Comparison of ENCODE assay signal across 32 mouse cellular contexts in genomic region chr17:44325314-44325713, GRCm38 (mm10).
"Had no signal": no experiment of that assay in that cellular context is flagged by ENCODE, and none has a peak within 500 bp of the region (broad histone marks: within the 10 kb centered on the region; RNA-seq: fewer than 3 reads in every experiment).

No protein-coding gene starts in this region.

- H3K4me1 ChIP-seq: liver, embryonic 12.5 days; liver, embryonic 13.5 days; liver, embryonic 15.5 days; lung, embryonic 15.5 days; megakaryocyte, embryonic 14.5 days had no signal

- H3K4me3 ChIP-seq: limb, embryonic 10.5 days; limb, embryonic 12.5 days; limb, embryonic 13.5 days; limb, embryonic 15.5 days; liver, embryonic 12.5 days; liver, embryonic 13.5 days; liver, embryonic 15.5 days; lung, embryonic 15.5 days; megakaryocyte, embryonic 14.5 days; midbrain, embryonic 10.5 days; midbrain, embryonic 12.5 days; midbrain, embryonic 13.5 days; midbrain, embryonic 15.5 days; myocyte; neural tube, embryonic 12.5 days had no signal

- H3K27ac ChIP-seq: limb, embryonic 10.5 days; limb, embryonic 12.5 days; limb, embryonic 13.5 days; limb, embryonic 15.5 days; liver, embryonic 12.5 days; liver, embryonic 13.5 days; liver, embryonic 14.5 days; liver, embryonic 15.5 days; lung, embryonic 15.5 days; macrophage; midbrain, embryonic 10.5 days; midbrain, embryonic 12.5 days; midbrain, embryonic 13.5 days; midbrain, embryonic 15.5 days; neural tube, embryonic 12.5 days had no signal

- H3K27me3 ChIP-seq: limb, embryonic 15.5 days; liver, embryonic 12.5 days; liver, embryonic 13.5 days; liver, embryonic 15.5 days; lung, embryonic 15.5 days; megakaryocyte, embryonic 14.5 days; midbrain, embryonic 12.5 days; midbrain, embryonic 13.5 days; midbrain, embryonic 15.5 days; neural tube, embryonic 12.5 days had no signal

- H3K36me3 ChIP-seq: limb, embryonic 10.5 days; limb, embryonic 12.5 days; limb, embryonic 13.5 days; limb, embryonic 15.5 days; liver, embryonic 12.5 days; liver, embryonic 13.5 days; liver, embryonic 15.5 days; lung, embryonic 15.5 days; midbrain, embryonic 10.5 days; midbrain, embryonic 12.5 days; midbrain, embryonic 13.5 days; midbrain, embryonic 15.5 days; neural tube, embryonic 12.5 days had no signal

- H3K9ac ChIP-seq: limb, embryonic 12.5 days; limb, embryonic 13.5 days; limb, embryonic 15.5 days; liver, embryonic 12.5 days; liver, embryonic 13.5 days; liver, embryonic 14.5 days; liver, embryonic 15.5 days; liver, postnatal 0 days; lung, embryonic 14.5 days; lung, embryonic 15.5 days; midbrain, embryonic 12.5 days; midbrain, embryonic 13.5 days; midbrain, embryonic 15.5 days; neural tube, embryonic 12.5 days had no signal

- ATAC-seq: liver, embryonic 12.5 days; liver, postnatal 0 days; lung, postnatal 0 days; midbrain, embryonic 13.5 days; midbrain, embryonic 15.5 days; midbrain, embryonic 16.5 days had no signal

- H3K4me2 ChIP-seq: limb, embryonic 12.5 days; limb, embryonic 13.5 days; limb, embryonic 15.5 days; liver, embryonic 11.5 days; liver, embryonic 12.5 days; liver, embryonic 13.5 days; liver, embryonic 15.5 days; lung, embryonic 14.5 days; lung, embryonic 15.5 days; midbrain, embryonic 11.5 days; midbrain, embryonic 12.5 days; midbrain, embryonic 13.5 days; midbrain, embryonic 15.5 days; neural tube, embryonic 12.5 days had no signal

- DNase-seq: left cerebral cortex, postnatal 4 days; liver; liver, embryonic 13.5 days; liver, postnatal 0 days; lung, adult 18-20 months; lung, adult 2 months; lung, embryonic 14.5 days; lung, postnatal 10 days; lung, postnatal 14 days; lung, postnatal 36 days; lung, postnatal 4 days; midbrain, embryonic 14.5 days had no signal

- H3K9me3 ChIP-seq: limb, embryonic 10.5 days; limb, embryonic 12.5 days; limb, embryonic 13.5 days; limb, embryonic 15.5 days; liver, embryonic 12.5 days; liver, embryonic 13.5 days; liver, embryonic 15.5 days; lung, embryonic 15.5 days; midbrain, embryonic 10.5 days; midbrain, embryonic 12.5 days; midbrain, embryonic 13.5 days; midbrain, embryonic 15.5 days; neural tube, embryonic 12.5 days had no signal
